Mouse (Mus musculus) bone marrow macrophage, adult 2 months (primary cell): ENCODE data around the gene Hydin.

Source experiments
- CTCF ChIP-seq: IDR thresholded peaks from 2 replicates; pipeline ENCODE4 v1.5.1; 2012; ENCODE audit warnings: low read depth, mild to moderate bottlenecking, low read length, moderate library complexity
- POLR2A ChIP-seq: IDR thresholded peaks from 2 replicates; pipeline ENCODE4 v1.6.1; 2012; ENCODE audit warnings: mild to moderate bottlenecking, low read depth, low read length, borderline replicate concordance

- TF ChIP-seq CTCF (no peak), POLR2A (no peak)
Measured at GRCm38 (mm10) chr8:110487644-110488043, 220.9 kb downstream of the Hydin start.
